Mouse (Mus musculus): ENCODE measurements at regions not wholly inside any gene's neighbourhood (a gene's known extent, or its start where the extent isn't known, plus 50 kb on each side); places are given as distances from the start of the nearest gene placed in this dataset.
"Not testable (repeated sequence)": the region's sequence is repeated elsewhere in the genome, so short reads cannot be mapped to it uniquely, and the experiment has no call there.

- DNase-seq (ENCODE audit: extremely low read depth, low read depth) = no peak
Measured at GRCm38 (mm10) chr1:43305349-43306278, 108.8 kb upstream of the Fhl2 start.

DNA sequence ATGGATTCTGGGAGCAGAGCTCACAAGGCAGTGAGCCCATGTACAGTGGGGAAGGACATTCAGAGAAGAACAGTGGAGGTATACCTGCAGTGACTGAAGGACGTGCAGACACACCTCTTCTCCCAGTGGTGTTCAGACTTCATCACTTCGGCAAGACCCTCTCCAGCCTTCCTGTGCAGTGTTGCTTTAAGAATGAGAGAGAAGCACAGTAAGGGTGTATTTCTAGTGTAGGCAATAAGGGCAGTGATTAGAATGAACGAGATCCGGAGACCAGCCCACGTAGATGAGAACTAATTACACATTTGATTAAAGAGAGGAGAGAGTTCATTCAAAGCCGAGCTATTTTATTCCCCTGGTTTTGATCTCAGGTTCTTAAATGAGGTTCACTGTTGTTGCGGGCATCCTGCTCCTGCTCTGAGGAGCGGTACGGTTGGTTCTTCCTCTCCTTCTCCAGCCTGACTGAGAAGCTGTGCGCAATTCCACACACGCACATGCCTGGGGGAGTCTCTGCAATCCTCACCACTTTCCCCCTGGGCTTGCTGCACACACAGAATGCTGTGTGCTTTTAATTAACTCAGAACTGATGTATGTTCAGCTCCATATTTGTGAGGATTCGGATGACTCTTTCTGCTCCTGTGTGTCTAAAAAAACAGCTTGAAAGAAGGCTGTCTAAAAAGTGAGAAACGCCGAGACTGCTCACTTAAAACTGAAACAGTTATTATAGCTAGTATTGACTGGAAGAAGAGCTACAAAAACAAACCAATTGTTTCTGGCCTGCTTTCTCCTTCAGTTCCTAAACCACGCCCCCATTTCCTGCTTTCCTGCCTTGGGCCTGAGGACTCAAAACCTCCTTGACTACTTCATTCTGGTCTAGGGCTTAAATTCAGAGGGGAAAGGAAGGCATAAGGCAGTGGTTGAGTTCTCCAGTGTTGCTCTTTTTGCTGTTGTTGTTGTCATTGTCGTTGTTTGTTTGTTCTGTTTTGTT lies 114.2 kb upstream of the Fhl2 start:
- DNase-seq (ENCODE audit: extremely low read depth, low read depth) = no peak

DNA sequence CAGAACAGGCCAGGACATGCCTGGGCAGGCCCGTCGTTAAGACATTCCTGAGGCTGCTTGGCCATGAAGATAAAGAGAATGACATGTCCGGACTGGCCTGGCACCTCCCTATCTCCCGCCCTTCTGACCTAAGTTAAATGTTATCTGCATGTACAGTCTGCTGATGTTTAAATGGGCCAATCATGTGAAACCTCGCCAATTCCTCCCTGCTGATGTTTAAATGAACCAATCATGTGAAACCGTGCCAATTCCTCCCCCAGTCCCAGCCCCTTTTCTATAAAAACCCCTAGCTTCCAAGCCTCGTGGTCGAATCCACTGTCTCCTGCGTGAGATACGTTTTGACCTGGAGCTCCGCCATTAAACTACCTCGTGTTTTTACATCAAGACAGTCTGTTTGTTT lies 119.5 kb upstream of the Fhl2 start:
- not testable (repeated sequence) for DNase-seq (ENCODE audit: extremely low read depth, low read depth)

DNA sequence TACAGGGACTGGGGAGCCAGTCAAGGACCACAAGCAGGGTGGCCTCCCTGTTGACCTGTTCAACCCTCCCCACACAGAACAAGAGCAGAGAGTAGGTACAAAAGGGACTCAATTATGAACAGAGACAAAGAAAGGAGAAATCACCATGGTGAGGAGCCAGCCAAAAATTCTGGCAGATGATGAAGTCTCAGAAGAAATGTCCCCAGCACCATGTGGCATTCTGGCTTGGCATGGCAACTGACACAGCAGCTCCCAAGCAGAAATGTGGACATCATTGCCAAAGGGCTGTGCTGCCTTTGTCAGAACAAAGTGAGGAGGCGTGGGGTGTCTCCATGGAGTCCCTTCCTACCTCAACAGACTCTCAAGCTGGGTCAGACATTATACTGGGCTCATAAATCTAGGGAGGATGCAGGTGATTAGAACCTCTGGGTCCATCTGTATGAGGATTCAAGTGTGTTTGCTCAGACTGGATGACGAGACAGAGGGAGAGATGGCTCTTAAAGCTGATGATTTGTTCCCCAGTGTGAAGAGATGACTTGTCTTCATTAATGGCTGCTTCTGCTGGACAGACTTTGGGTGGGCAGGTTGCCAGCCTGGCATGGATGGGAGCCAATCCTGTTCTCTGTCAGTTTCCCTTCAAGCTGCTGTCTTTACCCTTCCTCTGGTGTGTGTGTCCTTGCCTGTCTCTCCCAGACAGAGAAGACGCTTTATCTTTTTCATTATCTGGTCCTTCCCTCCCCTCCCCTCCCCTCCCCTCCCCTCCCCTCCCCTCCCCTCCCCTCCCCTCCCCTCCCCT lies 120.5 kb upstream of the Fhl2 start:
- no peak for DNase-seq (ENCODE audit: extremely low read depth, low read depth)

DNA sequence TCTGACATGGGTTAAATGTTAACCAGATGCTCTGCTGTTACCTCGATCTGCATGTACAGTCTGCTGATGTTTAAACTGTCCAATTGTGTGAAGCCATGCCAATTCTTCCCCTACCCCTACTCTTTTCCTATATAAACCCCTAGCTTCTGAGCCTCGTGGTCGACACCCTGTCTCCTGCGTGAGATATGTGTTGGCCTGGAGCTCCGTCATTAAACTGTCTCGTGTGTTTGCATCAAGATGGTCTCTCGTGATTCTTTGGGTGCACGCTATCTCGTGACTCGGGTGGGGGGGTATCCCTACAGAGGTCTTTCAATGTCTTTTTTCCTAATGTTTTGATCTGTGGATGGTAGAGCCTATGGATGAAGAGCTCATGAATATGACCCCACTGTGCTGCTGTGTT lies 110.9 kb upstream of the Nck2 start:
- DNase-seq (ENCODE audit: extremely low read depth, low read depth) = not testable (repeated sequence)

GRCm38 (mm10) chr1:43337168-43337784 lies 107.1 kb upstream of the Nck2 start:
- DNase-seq (ENCODE audit: extremely low read depth, low read depth) = no peak

GRCm38 (mm10) chr1:43338096-43338915 lies 106.1 kb upstream of the Nck2 start:
- DNase-seq (ENCODE audit: extremely low read depth, low read depth) = no peak

- DNase-seq (ENCODE audit: extremely low read depth, low read depth) = no peak
Measured at GRCm38 (mm10) chr1:43342848-43343247, 101.5 kb upstream of the Nck2 start.

GRCm38 (mm10) chr1:43343410-43343809 lies 101.0 kb upstream of the Nck2 start:
- no peak for DNase-seq (ENCODE audit: extremely low read depth, low read depth)

- no peak for DNase-seq (ENCODE audit: extremely low read depth, low read depth)
Measured at GRCm38 (mm10) chr1:43344001-43344400, 100.4 kb upstream of the Nck2 start.

DNA sequence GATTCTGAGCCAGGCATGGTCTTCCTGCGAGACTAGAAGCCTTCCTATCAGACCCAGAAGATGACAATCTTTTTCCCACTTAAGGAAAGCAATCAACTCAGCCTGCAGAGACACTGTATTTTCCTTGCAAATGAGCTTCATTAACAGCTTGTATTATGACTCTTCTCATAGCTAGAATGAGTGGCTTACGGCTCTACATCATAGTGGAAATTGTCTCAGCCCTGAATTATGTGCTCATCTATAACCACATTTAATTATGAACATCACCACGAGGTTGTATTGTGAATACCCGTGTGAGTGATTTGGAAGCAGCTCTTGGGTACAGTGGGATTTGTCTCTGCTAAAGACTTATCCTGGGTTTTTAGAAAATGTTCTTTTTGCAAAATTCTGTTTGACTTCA lies 97.2 kb upstream of the Nck2 start:
- DNase-seq (ENCODE audit: extremely low read depth, low read depth) = no peak

- no peak for DNase-seq (ENCODE audit: extremely low read depth, low read depth)
Measured at GRCm38 (mm10) chr1:43349966-43350365, 94.4 kb upstream of the Nck2 start.

GRCm38 (mm10) chr1:43358191-43358590 lies 86.2 kb upstream of the Nck2 start:
- DNase-seq (ENCODE audit: extremely low read depth, low read depth) = no peak

- no peak for DNase-seq (ENCODE audit: extremely low read depth, low read depth)
Measured at GRCm38 (mm10) chr1:43359662-43360061, 84.7 kb upstream of the Nck2 start.

GRCm38 (mm10) chr1:43360291-43360690 lies 84.1 kb upstream of the Nck2 start:
- no peak for DNase-seq (ENCODE audit: extremely low read depth, low read depth)

DNA sequence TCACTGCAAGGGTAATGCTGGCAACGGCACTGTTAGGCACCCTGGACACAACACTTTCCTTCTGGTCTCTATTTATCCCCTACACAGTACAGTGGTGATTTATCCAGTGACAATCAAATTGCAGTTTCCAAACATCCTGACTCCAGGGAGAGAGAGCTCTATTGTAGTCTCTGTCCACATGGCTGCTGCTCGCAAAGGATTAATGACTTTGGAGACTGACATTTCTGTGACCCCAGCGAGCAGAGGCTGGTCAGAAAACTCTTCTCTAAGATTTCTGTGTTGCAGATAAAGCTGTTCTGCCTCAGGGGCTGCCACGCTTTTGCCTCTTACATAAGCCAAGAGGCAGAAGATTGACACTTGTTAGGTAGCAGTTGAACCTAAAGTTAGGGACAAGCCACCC lies 83.6 kb upstream of the Nck2 start:
- DNase-seq (ENCODE audit: extremely low read depth, low read depth) = no peak

DNA sequence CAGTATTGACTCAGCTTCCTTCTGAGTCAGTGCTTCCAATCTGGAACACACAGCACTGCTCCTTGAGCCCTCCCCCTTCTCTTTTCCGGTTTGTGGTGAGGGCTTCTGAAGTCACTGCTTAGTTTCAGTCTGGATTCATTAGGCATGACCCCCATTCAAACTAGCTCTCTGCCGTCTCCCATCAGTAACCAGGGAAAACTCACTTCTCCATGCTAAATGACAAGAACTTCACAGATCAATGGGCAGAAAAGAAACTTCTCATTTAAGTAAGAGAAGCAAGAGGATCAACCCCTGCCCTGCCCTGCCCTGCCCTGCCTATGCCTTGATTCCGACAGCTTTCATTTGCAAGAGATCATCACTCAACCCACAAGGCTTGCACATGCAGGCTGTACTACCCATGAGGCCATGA lies 82.9 kb upstream of the Nck2 start:
- no peak for DNase-seq (ENCODE audit: extremely low read depth, low read depth)

GRCm38 (mm10) chr1:43362136-43362535 lies 82.2 kb upstream of the Nck2 start:
- DNase-seq (ENCODE audit: extremely low read depth, low read depth) = no peak

DNA sequence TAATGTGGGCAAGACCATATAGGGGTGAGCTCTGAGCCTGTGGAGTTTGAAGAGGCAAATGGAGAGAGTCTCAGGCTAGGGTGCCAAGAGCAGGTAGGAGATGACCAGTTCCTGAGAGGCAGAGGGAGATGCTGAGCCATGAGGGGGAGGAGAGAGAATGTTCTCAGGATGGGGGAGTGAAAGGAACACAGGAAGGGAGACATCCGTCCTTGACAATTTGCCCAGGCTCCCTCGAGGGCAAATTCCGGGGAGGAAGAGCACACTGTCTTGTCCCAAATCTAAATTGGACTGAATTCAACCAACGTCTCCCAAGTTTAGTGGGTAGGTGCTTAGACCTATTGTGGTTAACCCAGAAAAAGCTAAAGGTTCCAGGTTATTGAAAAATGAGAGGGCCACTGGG lies 81.2 kb upstream of the Nck2 start:
- no peak for DNase-seq (ENCODE audit: extremely low read depth, low read depth)

DNA sequence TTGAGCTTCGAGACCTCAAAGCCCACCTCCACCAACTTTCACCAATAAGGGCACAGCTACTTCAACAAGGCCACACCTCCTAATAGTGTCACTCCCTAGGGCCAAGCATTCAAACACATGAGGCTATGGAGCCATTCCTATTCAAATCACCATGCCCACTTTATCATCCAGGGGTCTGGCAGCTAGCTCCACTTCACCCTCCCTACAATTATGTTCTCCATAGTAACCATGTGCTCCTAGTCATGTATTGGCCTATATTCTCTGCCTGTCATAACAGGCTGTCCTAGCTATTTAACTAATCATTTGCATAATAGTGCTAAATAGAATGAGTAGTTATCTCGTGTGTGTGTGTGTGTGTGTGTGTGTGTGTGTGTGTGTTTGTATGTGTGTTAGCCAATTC lies 77.9 kb upstream of the Nck2 start:
- no peak for DNase-seq (ENCODE audit: extremely low read depth, low read depth)
